Mouse (Mus musculus) heart, adult 2 months (tissue): Measurements from ENCODE around the gene Dlx1. TPM values are rescaled to one million over a fixed set of nuclear protein-coding genes. Genes with fewer than 3 reads are reported as not detected.

Experiments
- DNase-seq, 2 experiments: peaks; one replicate each; pipeline ENCODE4 v3.0.0; 2021
- H3K27ac ChIP-seq: fragments of 200-600 bp; 2 replicates; pipeline ENCODE4 v1.8.1; 2022
- H3K27me3 ChIP-seq: fragments of 200-500 bp; 2 replicates; pipeline ENCODE4 v1.6.1; 2012; ENCODE audit warnings: mild to moderate bottlenecking, low read length, inconsistent platforms, mixed read lengths; ENCODE audit not compliant: control insufficient read depth, insufficient read depth
- H3K36me3 ChIP-seq: fragments of 200-500 bp; 2 replicates; pipeline ENCODE4 v1.6.1; 2012; ENCODE audit warnings: low read length, inconsistent platforms; ENCODE audit not compliant: control insufficient read depth, insufficient read depth
- H3K4me1 ChIP-seq: fragments of 200-500 bp; 2 replicates; pipeline ENCODE4 v1.6.1; 2011; ENCODE audit warnings: low read length; ENCODE audit not compliant: control insufficient read depth, insufficient read depth
- H3K4me3 ChIP-seq: fragments of 200-600 bp; 2 replicates; pipeline ENCODE4 v1.8.1; 2022
- H3K79me2 ChIP-seq: fragments of 200-500 bp; replicated peaks from 2 replicates; pipeline ENCODE4 v1.6.1; 2012; ENCODE audit warnings: mild to moderate bottlenecking, inconsistent platforms, low read length, moderate library complexity, mixed read lengths; ENCODE audit not compliant: control insufficient read depth, insufficient read depth
- H3K9ac ChIP-seq: fragments of 200-500 bp; 2 replicates; pipeline ENCODE4 v1.6.1; 2012; ENCODE audit warnings: low read depth, mild to moderate bottlenecking, control low read depth, inconsistent platforms, low read length, mixed read lengths
- CTCF ChIP-seq: fragments of 200-600 bp; IDR thresholded peaks from 2 replicates; pipeline ENCODE4 v1.8.1; 2022; ENCODE audit warnings: antibody characterized with exemption, mild to moderate bottlenecking, moderate library complexity
- EP300 ChIP-seq: fragments of 200-500 bp; IDR thresholded peaks from 2 replicates; pipeline ENCODE4 v1.6.1; 2011; ENCODE audit warnings: low read depth, low read length, control low read depth; ENCODE audit not compliant: insufficient read depth
- POLR2A ChIP-seq: fragments of 200-500 bp; IDR thresholded peaks from 2 replicates; pipeline ENCODE4 v1.6.1; 2011; ENCODE audit warnings: mild to moderate bottlenecking, low read depth, low read length, control low read depth; ENCODE audit not compliant: insufficient read depth
- WGBS: fragments of 180-500 bp; shearing (Covaris S2); methylation state at CpG from one replicate; pipeline ENCODE4 v1.1.7; 2018; 5-methylcytosine and 5-hydroxymethylcytosine counted together
- intact Hi-C: fragments of 180-260 bp; cut with DNase I; formaldehyde crosslinking; loops from one replicate; pipeline ENCODE4 v1.15.1; 2025
- long read RNA-seq: library from polyadenylated mRNA; stranded (forward); transcript quantifications from one replicate; pipeline ENCODE4 v2.0.0, GENCODE M21; 2021
- polyA plus RNA-seq: library from polyadenylated mRNA; depleted of rRNA; stranded (reverse); fragments of >200 nt; gene quantifications from 2 replicates; pipeline ENCODE4 v1.2.3, GENCODE M21; 2012; rRNA removed
- total RNA-seq, 2 experiments: library from RNA; stranded (reverse); gene quantifications; 2 replicates each; pipeline ENCODE4 v1.2.3; 2021

The Dlx1 gene
- total RNA-seq (under 1 TPM; 0.23 to 0.39 TPM), polyA plus RNA-seq (0.14 and 0.26 TPM in 2 replicates)
- long read RNA-seq = 0 reads

DNA sequence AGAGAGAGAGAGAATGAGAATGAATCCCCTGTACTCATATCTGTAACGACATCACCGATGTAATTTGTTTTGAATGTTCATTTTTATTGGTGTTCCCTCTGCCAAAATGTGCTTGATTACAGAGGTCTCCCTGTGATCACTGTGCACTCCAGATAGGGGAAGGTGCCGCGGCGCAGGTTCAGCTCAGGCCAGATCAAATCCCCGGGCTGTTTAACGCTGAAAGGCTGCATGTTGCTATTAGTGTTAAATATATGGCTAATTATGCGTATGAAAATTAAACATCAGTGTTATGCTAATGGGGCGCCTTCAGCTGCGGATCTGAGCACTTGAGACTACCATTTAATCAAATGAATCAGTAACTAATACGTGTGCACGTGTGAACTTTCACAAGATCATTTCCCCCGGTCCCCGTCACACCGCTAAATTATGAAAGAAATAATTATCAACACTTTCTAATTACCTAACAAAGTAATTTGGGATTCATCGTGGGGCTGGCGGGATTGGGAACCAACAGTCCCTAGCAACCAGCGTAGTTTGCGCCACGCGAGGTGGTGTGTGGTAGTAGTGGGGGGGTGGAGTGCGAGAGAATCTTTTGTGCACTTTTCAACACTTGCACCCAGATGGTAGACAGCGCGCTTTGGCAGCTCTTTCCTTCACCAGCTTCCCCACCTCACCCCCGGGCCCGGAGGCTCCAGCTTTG is at the start of gene Dlx1:
TSS of gene Dlx1 (plus strand) at position 100 of the 700 bp plus-strand sequence.
- peaks cover 32% of the 10 kb centered on the region for H3K27me3 ChIP-seq
- H3K27ac ChIP-seq = no peak within 1 kb of the TSS
- H3K9ac ChIP-seq = no peak within 1 kb of the TSS
- no peaks in the 10 kb centered on the region for H3K79me2 ChIP-seq
- intact Hi-C loops = loop anchor here (2.0 kb wide), 1 partner anchor 17 kb away; no protein-coding TSS in a partner anchor
- no peaks in the 10 kb centered on the region for H3K36me3 ChIP-seq
- WGBS = 6% methylated on average over 26 of the region's 26 CpGs
- no peak for TF ChIP-seq POLR2A
- no peak for TF ChIP-seq EP300
- TF ChIP-seq CTCF = no peak
- H3K4me3 ChIP-seq = peak within 1 kb of the TSS; percentile 43; the same call in 1 of the 2 replicates
- peaks cover 3% of the 10 kb centered on the region; the same call in 1 of the 2 replicates for H3K4me1 ChIP-seq
- no peak for DNase-seq

DNA sequence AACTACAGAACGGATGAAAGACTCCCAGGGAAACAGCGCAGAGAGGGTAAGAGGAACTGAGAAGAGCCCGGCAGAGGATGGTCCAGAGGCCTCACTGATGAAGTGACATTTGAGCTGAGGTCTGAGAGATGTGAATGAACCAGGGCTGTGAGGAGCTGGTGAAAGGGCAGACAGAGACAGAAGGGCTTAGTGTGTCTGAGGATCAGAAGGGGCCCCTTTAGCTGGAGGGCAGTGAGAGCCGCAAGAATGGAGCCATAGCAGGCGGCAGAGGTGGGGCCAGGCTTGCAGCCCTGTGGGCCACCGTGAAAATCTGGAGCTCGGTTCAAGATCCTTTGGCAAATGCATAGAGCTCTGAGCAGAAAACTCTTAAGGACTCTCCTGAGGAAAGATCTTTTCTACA is 48.0 kb upstream of the Dlx1 start:
- 61% methylated on average over 7 of the region's 7 CpGs for WGBS
- no peak overlapping the region for H3K9ac ChIP-seq
- H3K27me3 ChIP-seq = no peaks in the 10 kb centered on the region
- DNase-seq = no peak
- H3K4me1 ChIP-seq = no peaks in the 10 kb centered on the region
- TF ChIP-seq POLR2A (no peak), CTCF (no peak), EP300 (no peak)
- no peaks in the 10 kb centered on the region for H3K36me3 ChIP-seq
- no peaks in the 10 kb centered on the region; the same call in 1 of the 2 replicates for H3K79me2 ChIP-seq
- no peak overlapping the region for H3K27ac ChIP-seq
- intact Hi-C loops = no loop called here
- no peak overlapping the region for H3K4me3 ChIP-seq

DNA sequence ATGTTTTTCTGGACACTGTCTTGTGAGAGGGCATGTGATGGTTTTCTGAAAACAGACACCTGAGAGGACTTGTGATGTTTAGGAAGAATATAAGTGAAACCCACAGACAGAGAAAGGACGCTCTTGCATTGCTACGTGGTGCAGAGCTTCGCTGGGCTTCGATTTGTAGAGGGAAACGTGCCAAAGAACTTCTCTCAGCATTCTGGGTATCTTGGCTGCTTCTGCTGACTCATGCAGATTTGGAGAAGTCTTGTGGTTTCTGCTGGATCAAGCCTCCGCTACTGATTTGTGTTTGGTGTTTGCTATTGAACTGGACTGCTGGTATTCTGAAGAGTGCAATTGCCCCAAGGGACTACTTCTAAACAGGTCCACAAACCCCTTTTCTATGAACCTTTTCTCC is 46.1 kb upstream of the Dlx1 start:
- no peaks in the 10 kb centered on the region for H3K36me3 ChIP-seq
- intact Hi-C loops = no loop called here
- H3K27me3 ChIP-seq = no peaks in the 10 kb centered on the region
- no peak overlapping the region for H3K9ac ChIP-seq
- 72% methylated on average over 6 of the region's 6 CpGs for WGBS
- no peak overlapping the region for H3K4me3 ChIP-seq
- no peaks in the 10 kb centered on the region for H3K4me1 ChIP-seq
- no peak overlapping the region for H3K27ac ChIP-seq
- DNase-seq = no peak
- H3K79me2 ChIP-seq = no peaks in the 10 kb centered on the region; the same call in 1 of the 2 replicates
- TF ChIP-seq POLR2A = no peak

DNA sequence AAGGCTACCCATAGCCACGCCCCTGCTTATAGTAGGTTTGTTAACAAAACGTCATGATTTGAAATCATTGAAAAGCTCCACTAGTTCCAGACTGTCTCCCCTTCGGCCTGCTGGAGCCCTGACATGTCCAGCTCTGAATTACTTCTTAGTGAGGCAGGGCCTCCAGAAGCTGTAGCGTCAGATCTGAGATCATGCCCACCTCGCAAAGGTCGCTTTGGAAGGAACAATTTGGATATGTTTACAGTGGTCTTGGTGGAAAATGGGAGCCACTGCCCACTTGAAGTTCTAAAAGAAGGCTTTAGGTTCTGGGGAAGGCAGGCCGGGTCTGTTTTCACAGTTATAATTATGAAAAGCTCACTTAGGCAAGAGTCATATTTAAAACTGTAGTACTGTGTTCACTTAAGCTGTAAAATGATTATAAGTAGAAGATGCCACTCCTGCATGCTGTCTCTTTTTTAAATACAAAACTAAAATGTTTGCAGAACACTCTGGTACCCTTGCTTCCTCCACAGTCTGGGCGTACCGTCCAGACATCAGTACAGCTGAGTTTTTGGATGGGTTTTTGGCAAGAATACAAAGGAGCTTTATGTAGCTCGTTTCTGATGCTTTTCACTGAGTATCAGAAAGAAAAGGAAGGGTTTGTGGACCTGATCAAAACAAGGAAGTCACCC is 44.7 kb upstream of the Dlx1 start:
- Histone ChIP-seq H3K27ac (no peak overlapping the region), H3K79me2 (no peaks in the 10 kb centered on the region; the same call in 1 of the 2 replicates), H3K4me3 (no peak overlapping the region), H3K9ac (no peak overlapping the region), H3K27me3 (no peaks in the 10 kb centered on the region), H3K36me3 (no peaks in the 10 kb centered on the region), H3K4me1 (no peaks in the 10 kb centered on the region)
- WGBS = 75% methylated on average over 10 of the region's 10 CpGs
- no peak for DNase-seq
- intact Hi-C loops = no loop called here
- TF ChIP-seq POLR2A (no peak), EP300 (no peak), CTCF (no peak)

DNA sequence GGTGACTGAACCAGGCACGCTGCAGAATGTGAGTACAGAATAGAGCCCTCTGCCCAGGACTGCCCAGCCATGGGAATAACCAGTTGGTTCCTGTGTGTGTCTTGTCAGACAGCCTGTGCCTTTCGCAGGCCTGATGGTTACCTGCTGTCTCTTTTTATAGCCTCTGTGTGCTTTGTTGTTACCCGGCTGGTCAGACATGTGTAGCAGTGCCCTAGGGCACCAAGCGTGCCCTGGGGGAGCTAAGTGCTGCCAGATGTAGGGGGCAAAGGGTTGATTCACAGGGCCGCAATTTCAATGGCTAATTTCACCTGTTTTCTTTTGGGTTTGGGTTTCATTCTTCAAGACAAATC is 44.2 kb upstream of the Dlx1 start:
- intact Hi-C loops = no loop called here
- DNase-seq = no peak
- Histone ChIP-seq H3K9ac (no peak overlapping the region), H3K27ac (no peak overlapping the region), H3K79me2 (no peaks in the 10 kb centered on the region; the same call in 1 of the 2 replicates), H3K27me3 (no peaks in the 10 kb centered on the region), H3K4me3 (no peak overlapping the region), H3K4me1 (no peaks in the 10 kb centered on the region), H3K36me3 (no peaks in the 10 kb centered on the region)
- TF ChIP-seq POLR2A = no peak
- TF ChIP-seq CTCF = no peak
- TF ChIP-seq EP300 = no peak
- WGBS = 82% methylated on average over 5 of the region's 5 CpGs

DNA sequence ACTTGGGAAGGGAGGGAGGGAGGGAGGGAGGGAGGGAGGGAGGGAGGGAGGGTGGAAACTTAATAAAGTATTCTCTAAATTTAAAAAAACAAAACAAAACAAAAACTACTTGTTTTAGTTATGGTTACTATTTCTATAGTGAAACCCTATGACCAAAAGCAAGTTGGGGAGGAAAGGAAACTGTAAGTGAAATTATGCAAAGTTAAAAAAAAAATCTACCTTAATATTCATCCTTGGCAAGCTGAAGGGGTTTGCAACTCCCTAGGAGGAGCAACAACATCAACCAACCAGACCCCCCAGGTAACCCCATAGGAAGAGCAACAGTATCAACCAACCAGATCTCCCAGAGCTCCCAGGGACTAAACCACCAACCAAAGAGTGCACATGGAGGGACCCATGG is 36.6 kb upstream of the Dlx1 start:
- Histone ChIP-seq H3K27ac (no peak overlapping the region), H3K4me1 (no peaks in the 10 kb centered on the region), H3K9ac (no peak overlapping the region), H3K79me2 (no peaks in the 10 kb centered on the region; the same call in 1 of the 2 replicates), H3K4me3 (no peak overlapping the region), H3K27me3 (no peaks in the 10 kb centered on the region), H3K36me3 (no peaks in the 10 kb centered on the region)
- DNase-seq = no peak
- intact Hi-C loops = no loop called here
- TF ChIP-seq EP300 (no peak), CTCF (no peak), POLR2A (no peak)
